Mouse (Mus musculus) neural tube, embryonic 13.5 days (tissue): Measurements from ENCODE around the gene Fgd4. TPM values are rescaled to one million over a fixed set of nuclear protein-coding genes. Genes with fewer than 3 reads are reported as not detected.

Source experiments
- ATAC-seq: fragments of 200-750 bp; cut with Nextera tagmentation; 2 replicates; pipeline ENCODE4 v1.8.0; 2017; ENCODE audit warnings: low read depth, mild to moderate bottlenecking, moderate TSS enrichment, moderate library complexity
- H3K27ac ChIP-seq: fragments of 300-500 bp; sonication (generic); replicated peaks from 2 replicates; pipeline ENCODE4 v1.5.1; 2015; ENCODE audit warnings: moderate library complexity, mild to moderate bottlenecking, inconsistent platforms
- H3K27me3 ChIP-seq: fragments of 300-500 bp; sonication (generic); 2 replicates; pipeline ENCODE4 v1.6.1; 2015; ENCODE audit warnings: mild to moderate bottlenecking, inconsistent platforms
- H3K36me3 ChIP-seq: fragments of 300-500 bp; sonication (generic); 2 replicates; pipeline ENCODE4 v1.6.1; 2015; ENCODE audit warnings: mild to moderate bottlenecking, inconsistent platforms
- H3K4me1 ChIP-seq: fragments of 300-500 bp; sonication (generic); replicated peaks from 2 replicates; pipeline ENCODE4 v1.6.1; 2015; ENCODE audit warnings: inconsistent platforms
- H3K4me2 ChIP-seq: fragments of 300-500 bp; sonication (generic); 2 replicates; pipeline ENCODE4 v1.6.1; 2015; ENCODE audit warnings: inconsistent platforms, mild to moderate bottlenecking, moderate library complexity
- H3K4me3 ChIP-seq: fragments of 300-500 bp; sonication (generic); 2 replicates; pipeline ENCODE4 v1.5.1; 2015; ENCODE audit warnings: mild to moderate bottlenecking, inconsistent platforms
- H3K9ac ChIP-seq: fragments of 300-500 bp; sonication (generic); 2 replicates; pipeline ENCODE4 v1.6.1; 2015; ENCODE audit warnings: moderate library complexity, mild to moderate bottlenecking, inconsistent platforms
- H3K9me3 ChIP-seq: fragments of 300-500 bp; sonication (generic); 2 replicates; pipeline ENCODE4 v1.6.1; 2016; ENCODE audit warnings: inconsistent platforms
- WGBS: fragments of 180-500 bp; shearing (Covaris S2); methylation state at CpG from one replicate; pipeline ENCODE4 v1.1.7; 2015; 5-methylcytosine and 5-hydroxymethylcytosine counted together
- polyA plus RNA-seq: library from polyadenylated mRNA; unstranded; fragments of >200 nt; fragmentation: Nextera tagmentation; extraction: Ambion mirVana; gene quantifications from 2 replicates; pipeline ENCODE4 v1.2.1, GENCODE M21; 2015

The Fgd4 gene
- polyA plus RNA-seq, result 18.7 and 20.5 TPM in 2 replicates

DNA sequence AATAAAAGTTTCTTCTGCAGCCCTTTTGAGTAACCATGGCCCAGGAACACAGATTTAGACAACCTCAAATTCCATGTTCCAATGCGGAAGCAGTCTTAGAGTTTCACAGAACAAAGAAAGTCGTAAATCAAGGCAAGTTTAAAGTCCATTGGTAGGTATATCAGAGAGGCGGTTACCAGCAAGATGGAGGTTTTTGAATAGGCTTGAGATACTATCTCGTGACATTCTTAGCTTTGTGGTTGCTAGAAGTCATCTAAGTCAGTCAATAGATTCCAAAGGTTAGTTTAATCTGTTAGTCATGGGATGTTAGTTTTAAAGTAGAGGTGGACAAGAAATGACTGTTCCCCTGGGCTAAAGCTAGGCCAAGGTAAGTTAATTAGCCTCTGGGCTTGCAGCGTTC lies at the start of gene Fgd4:
Fgd4 (minus strand) TSS at position 89 of the 400 bp plus-strand sequence.
- Histone ChIP-seq H3K36me3 (no peaks in the 10 kb centered on the region), H3K9ac (peak within 1 kb of the TSS; percentile 88), H3K4me2 (peak within 1 kb of the TSS; percentile 94), H3K4me3 (peak within 1 kb of the TSS; percentile 82), H3K9me3 (no peaks in the 10 kb centered on the region), H3K27me3 (no peaks in the 10 kb centered on the region; the same call in 1 of the 2 replicates), H3K4me1 (peaks cover 13% of the 10 kb centered on the region), H3K27ac (peak within 1 kb of the TSS; percentile 49)
- 26% methylated on average over 5 of the region's 5 CpGs for WGBS
- ATAC-seq, result peak; percentile 60

GRCm38 (mm10) chr16:16645148-16645547 lies 44.8 kb upstream of the Fgd4 start:
- H3K4me2 ChIP-seq, result no peak overlapping the region
- no peak overlapping the region for H3K27ac ChIP-seq
- ATAC-seq, result no peak
- H3K9me3 ChIP-seq, result no peaks in the 10 kb centered on the region
- no peaks in the 10 kb centered on the region for H3K4me1 ChIP-seq
- 91% methylated on average over 1 of the region's 1 CpGs for WGBS
- H3K4me3 ChIP-seq, result no peak overlapping the region
- no peaks in the 10 kb centered on the region for H3K27me3 ChIP-seq
- no peak overlapping the region for H3K9ac ChIP-seq
- H3K36me3 ChIP-seq, result no peaks in the 10 kb centered on the region

DNA sequence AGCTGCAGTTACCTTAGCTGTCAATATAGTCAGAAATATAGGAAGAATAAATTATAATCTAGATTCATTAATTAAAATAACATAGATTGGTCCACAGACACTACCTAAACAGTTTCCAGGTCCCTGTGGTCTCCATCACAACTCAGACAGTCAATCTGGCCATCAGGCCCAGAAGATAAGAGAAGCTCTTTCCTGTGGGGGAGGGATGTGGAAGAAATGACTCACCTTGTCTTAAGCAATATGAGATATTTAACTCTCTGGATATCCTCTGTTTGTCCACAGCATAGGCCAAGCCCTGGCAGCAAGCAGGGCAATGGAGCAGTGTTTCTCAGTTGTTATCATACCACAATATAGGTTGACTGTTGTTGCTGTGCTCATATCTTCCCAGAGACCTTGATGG lies 33.4 kb upstream of the Fgd4 start:
- Histone ChIP-seq H3K9me3 (peaks cover 17% of the 10 kb centered on the region), H3K4me1 (no peaks in the 10 kb centered on the region), H3K4me2 (no peak overlapping the region), H3K27me3 (no peaks in the 10 kb centered on the region), H3K4me3 (no peak overlapping the region), H3K9ac (no peak overlapping the region), H3K27ac (no peak overlapping the region), H3K36me3 (no peaks in the 10 kb centered on the region)
- no peak for ATAC-seq

GRCm38 (mm10) chr16:16599586-16600401 lies 555 bp downstream of the Fgd4 start:
- Histone ChIP-seq H3K4me1 (peaks cover 13% of the 10 kb centered on the region), H3K9me3 (no peaks in the 10 kb centered on the region)
- WGBS, result under 1% methylated on average over 74 of the region's 77 CpGs

DNA sequence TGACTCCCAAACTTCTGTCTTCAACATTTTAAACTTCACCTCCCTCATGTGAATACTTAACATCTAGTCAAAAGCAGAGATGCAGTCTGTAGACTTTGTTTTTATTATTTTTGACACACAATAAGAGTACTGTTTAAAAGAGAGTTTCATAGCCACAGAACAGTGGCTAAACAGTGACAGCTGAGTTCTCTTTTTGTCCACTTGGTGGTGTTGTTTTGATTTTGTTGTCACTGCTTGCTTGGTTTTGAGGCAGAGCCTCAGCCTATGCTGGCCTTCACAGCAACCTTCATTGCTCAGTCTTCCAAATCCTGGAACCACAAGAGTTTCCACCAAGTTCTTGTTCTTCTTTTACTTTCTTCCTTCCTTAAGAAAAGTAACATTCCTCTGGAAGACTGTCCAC lies 3.8 kb downstream of the Fgd4 start:
- ATAC-seq, result no peak
- Histone ChIP-seq H3K4me1 (peaks cover 13% of the 10 kb centered on the region), H3K9ac (no peak overlapping the region)

More at GRCm38 (mm10) chr16:16599586-16600401, 555 bp downstream of the Fgd4 start:
- Histone ChIP-seq H3K9ac (peak overlapping the region; percentile 88), H3K36me3 (no peaks in the 10 kb centered on the region), H3K27ac (peak overlapping the region; percentile 49), H3K27me3 (no peaks in the 10 kb centered on the region; the same call in 1 of the 2 replicates), H3K4me2 (peak overlapping the region; percentile 94), H3K4me3 (peak overlapping the region; percentile 82)
- peak; percentile 91 for ATAC-seq

GRCm38 (mm10) chr16:16592622-16593021 lies 7.7 kb downstream of the Fgd4 start:
- Histone ChIP-seq H3K9ac (no peak overlapping the region), H3K27ac (no peak overlapping the region), H3K27me3 (no peaks in the 10 kb centered on the region), H3K4me3 (no peak overlapping the region), H3K36me3 (no peaks in the 10 kb centered on the region), H3K4me1 (no peaks in the 10 kb centered on the region), H3K9me3 (no peaks in the 10 kb centered on the region), H3K4me2 (no peak overlapping the region)
- ATAC-seq, result no peak

More for the DNA sequence above, 3.8 kb downstream of the Fgd4 start:
- no peak overlapping the region for H3K4me2 ChIP-seq
- H3K4me3 ChIP-seq, result no peak overlapping the region
- H3K9me3 ChIP-seq, result no peaks in the 10 kb centered on the region
- no peak overlapping the region for H3K27ac ChIP-seq
- H3K36me3 ChIP-seq, result no peaks in the 10 kb centered on the region
- no peaks in the 10 kb centered on the region; the same call in 1 of the 2 replicates for H3K27me3 ChIP-seq

- no peak overlapping the region for H3K27ac ChIP-seq
- ATAC-seq, result peak; percentile 87
- H3K27me3 ChIP-seq, result no peaks in the 10 kb centered on the region
- 77% methylated on average over 4 of the region's 4 CpGs for WGBS
- H3K4me2 ChIP-seq, result no peak overlapping the region
- H3K9me3 ChIP-seq, result no peaks in the 10 kb centered on the region
- no peaks in the 10 kb centered on the region for H3K36me3 ChIP-seq
- no peak overlapping the region for H3K9ac ChIP-seq
- no peak overlapping the region for H3K4me3 ChIP-seq
- no peaks in the 10 kb centered on the region for H3K4me1 ChIP-seq
Measured at GRCm38 (mm10) chr16:16584409-16585032, 15.8 kb downstream of the Fgd4 start.

- no peak for ATAC-seq
- Histone ChIP-seq H3K36me3 (no peaks in the 10 kb centered on the region), H3K4me3 (no peak overlapping the region), H3K9ac (no peak overlapping the region), H3K27me3 (no peaks in the 10 kb centered on the region), H3K9me3 (no peaks in the 10 kb centered on the region), H3K27ac (no peak overlapping the region), H3K4me1 (no peaks in the 10 kb centered on the region), H3K4me2 (no peak overlapping the region)
Measured at GRCm38 (mm10) chr16:16576556-16576955, 23.8 kb downstream of the Fgd4 start.

DNA sequence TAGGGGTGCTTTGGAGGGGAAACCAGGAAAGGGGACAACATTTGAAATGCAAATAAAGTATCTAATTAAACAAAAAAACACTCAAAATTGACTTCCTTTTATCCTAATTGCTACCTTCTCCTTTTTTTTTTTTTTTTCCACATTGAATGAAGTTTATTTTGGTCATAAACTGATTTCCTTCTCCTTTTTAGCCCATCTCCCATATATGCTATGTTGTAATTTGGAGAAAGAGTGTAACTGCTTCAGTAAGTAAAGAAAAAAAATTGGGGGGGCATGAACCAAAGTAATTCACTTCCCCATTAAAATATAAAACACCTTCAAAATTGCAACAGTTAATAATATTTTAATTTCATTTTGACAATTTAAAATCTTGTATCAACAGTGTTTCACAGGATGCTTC lies 25.8 kb downstream of the Fgd4 start:
- Histone ChIP-seq H3K27me3 (no peaks in the 10 kb centered on the region), H3K27ac (no peak overlapping the region), H3K4me3 (no peak overlapping the region), H3K4me1 (no peaks in the 10 kb centered on the region), H3K36me3 (no peaks in the 10 kb centered on the region), H3K9me3 (no peaks in the 10 kb centered on the region), H3K4me2 (no peak overlapping the region), H3K9ac (no peak overlapping the region)
- no peak for ATAC-seq

GRCm38 (mm10) chr16:16573167-16573566 lies 27.2 kb downstream of the Fgd4 start:
- no peak overlapping the region for H3K9ac ChIP-seq
- no peaks in the 10 kb centered on the region for H3K36me3 ChIP-seq
- ATAC-seq, result no peak
- H3K27ac ChIP-seq, result no peak overlapping the region
- H3K4me2 ChIP-seq, result no peak overlapping the region
- no peaks in the 10 kb centered on the region for H3K27me3 ChIP-seq
- no peaks in the 10 kb centered on the region for H3K4me1 ChIP-seq
- H3K9me3 ChIP-seq, result no peaks in the 10 kb centered on the region
- no peak overlapping the region for H3K4me3 ChIP-seq
- 89% methylated on average over 1 of the region's 1 CpGs for WGBS

DNA sequence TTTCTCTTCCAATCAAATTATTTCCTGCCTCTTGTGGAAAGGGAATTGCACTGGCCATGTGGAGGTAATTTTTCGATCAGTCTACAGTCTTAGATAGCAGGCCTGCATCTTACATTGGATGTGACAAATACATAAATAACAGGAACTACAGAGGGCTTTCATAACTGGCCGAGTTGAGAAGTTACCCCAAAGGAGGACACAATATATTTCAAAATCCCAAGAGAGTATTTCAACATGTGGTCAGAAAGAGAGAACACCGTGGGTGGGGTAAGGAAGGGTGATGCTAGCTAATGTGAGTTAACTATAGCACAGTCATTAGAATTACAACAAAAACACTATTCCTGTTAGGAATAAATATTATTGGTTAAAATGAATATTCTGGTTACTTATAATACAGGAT lies 29.0 kb downstream of the Fgd4 start:
- Histone ChIP-seq H3K9me3 (no peaks in the 10 kb centered on the region), H3K4me1 (no peaks in the 10 kb centered on the region), H3K9ac (no peak overlapping the region), H3K27me3 (no peaks in the 10 kb centered on the region), H3K36me3 (no peaks in the 10 kb centered on the region), H3K4me2 (no peak overlapping the region), H3K27ac (no peak overlapping the region), H3K4me3 (no peak overlapping the region)
- 80% methylated on average over 3 of the region's 3 CpGs for WGBS
- no peak for ATAC-seq

GRCm38 (mm10) chr16:16566786-16567185 lies 33.6 kb downstream of the Fgd4 start:
- ATAC-seq, result no peak
- Histone ChIP-seq H3K27ac (no peak overlapping the region), H3K4me3 (no peak overlapping the region)

More at GRCm38 (mm10) chr16:16566786-16567185, 33.6 kb downstream of the Fgd4 start:
- WGBS, result 20% methylated on average over 1 of the region's 1 CpGs
- Histone ChIP-seq H3K9me3 (no peaks in the 10 kb centered on the region), H3K27me3 (no peaks in the 10 kb centered on the region), H3K4me1 (no peaks in the 10 kb centered on the region), H3K36me3 (no peaks in the 10 kb centered on the region), H3K9ac (no peak overlapping the region), H3K4me2 (no peak overlapping the region)
